Mouse (Mus musculus) retina, adult 2 months (tissue): Measurements from ENCODE around the gene Rasgef1a.

Experiments
- DNase-seq: peaks from one replicate; pipeline ENCODE4 v3.0.0-alpha.2; 2012; ENCODE audit warnings: low read depth, low spot score

The Rasgef1a gene

DNA sequence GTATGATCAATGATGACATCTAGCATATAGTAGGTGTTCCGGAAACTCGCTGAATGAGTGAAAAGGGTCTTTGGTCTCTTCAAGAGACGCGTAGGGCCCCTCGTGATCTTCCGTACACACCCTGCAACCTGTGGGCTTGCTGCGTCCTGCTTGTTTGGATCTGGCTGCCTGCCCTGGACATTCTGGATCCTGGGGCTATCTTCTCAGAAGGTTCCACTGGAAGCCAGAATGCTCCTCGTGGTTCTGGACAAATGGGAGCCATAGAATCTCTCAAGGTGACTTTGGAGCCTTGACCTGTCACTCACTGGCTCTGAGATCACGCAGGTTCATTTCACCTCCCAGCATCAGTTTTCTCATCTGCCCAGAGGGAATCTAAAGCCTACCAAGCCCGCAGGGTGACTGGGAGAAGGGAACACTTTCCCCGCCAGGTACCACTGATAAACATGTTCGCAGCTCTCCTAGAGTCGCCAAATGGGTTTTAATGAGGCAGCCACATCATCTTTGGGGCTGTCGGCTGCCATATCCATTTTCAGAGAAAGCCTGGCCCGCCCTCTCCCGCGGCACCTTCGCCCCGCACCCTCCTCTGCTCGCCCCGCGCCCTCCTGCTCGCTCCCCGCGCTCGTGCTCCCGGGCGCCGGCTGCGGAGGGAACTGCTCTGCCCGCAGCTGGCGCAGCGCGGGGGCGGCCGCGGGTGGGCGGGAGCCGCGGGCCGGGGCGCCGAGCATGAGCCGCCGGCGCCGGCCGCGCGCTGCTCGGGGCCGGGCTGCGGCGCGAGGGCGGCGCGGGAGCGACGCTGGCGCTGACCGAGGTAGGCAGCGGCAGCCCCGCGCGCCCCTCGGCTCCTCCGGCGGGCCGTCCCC, at the start of gene Rasgef1a:
TSS of gene Rasgef1a (plus strand) at position 683 of the 860 bp plus-strand sequence.
- DNase-seq, result no peak

DNA sequence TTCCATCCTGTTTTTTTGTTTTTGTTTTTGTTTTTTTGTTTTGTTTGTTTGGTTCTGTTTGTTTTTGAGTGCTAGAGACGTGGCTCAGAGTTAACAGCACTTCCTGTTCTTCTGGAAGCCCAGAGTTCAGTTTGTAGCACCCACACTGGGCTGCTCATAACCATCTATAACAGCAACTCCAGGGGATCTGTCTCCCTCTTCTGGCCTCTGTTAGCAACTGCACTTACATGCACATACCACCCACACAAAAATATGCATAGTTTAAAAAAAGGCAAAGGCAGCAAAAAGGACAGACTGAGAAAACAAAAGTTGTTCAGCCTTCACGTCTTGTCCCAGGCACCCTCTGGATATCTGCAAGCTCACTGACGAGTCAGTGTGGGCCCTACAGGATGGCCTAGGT, 48.0 kb upstream of the Rasgef1a start:
- no peak for DNase-seq

DNA sequence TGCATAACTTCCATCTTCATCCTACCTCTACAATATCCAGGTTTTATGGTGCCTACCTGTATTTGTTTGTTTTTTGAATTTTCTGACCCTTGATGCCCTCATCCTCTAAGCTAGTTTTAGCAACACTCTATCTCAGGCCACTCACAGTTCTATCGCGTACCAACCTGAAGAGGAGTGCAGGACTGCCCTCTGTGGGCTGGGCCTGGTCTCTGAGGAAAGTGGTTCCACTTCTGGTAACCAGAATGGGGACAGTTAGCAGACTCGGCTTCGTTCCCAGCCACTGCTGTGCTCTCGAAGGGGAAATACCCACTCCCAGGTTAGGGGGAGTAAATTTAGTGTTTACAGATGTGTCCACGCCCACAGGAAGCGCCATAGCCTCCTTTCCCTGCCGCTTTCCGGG, 44.5 kb upstream of the Rasgef1a start:
- no peak for DNase-seq

DNA sequence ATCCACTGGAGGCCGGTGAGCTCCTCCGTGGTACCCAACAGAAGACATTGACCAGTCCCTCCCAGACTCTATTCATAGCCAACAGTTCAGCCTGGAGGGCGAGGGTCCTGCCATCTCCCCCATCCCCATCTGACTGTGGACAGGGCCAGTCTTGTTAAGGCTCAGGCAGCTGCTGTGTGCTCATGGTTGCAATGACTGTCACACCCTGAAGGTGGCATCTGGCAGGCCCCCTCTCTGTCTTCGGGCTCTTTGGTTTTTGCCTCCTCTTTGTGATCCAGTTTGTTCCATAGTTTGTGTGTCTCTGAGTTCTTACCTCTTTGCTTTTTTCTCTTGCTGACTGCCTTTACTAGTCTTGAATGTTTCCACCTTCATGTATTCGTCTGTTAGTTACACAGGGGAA, 24.1 kb upstream of the Rasgef1a start:
- no peak for DNase-seq

DNA sequence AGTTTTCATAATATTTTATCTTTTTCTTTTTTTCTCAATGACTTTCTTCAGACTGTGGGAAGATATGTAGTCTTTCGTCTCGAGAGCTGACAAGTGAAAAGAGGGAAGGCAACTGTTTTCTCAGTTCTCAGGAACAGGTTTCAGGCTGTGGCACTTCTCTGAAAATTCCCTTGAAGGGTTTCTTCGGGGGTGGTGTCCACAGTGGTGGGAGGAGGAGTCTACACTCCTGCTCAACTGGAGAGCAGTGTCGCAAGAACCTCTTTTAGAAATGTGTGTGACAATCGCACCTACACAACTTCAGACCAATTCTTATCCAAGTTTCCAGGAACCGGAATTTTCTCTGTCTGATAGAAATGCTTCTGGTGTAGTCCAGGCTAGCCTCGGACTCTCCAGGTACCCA, 22.0 kb upstream of the Rasgef1a start:
- DNase-seq, result no peak

DNA sequence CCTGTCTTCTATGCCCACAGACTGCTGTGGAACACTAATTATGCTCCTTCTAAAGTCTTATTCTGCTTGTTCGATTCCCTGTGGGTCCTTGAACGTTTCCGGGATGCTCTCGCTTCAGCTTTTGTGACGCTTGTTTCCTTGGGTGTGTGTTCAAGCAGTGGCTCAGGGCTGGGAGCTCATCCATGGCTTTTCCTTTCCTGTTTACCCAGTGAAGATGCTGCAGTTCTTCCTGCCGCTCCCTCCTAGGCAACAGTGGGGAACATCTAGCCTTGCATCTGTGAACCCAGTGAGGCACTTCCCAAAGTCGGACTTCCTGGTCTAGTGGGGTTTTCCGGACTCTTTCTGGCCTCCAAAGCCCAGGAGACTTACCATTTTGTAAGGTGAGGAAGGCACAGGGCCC, 20.6 kb upstream of the Rasgef1a start:
- no peak for DNase-seq

DNA sequence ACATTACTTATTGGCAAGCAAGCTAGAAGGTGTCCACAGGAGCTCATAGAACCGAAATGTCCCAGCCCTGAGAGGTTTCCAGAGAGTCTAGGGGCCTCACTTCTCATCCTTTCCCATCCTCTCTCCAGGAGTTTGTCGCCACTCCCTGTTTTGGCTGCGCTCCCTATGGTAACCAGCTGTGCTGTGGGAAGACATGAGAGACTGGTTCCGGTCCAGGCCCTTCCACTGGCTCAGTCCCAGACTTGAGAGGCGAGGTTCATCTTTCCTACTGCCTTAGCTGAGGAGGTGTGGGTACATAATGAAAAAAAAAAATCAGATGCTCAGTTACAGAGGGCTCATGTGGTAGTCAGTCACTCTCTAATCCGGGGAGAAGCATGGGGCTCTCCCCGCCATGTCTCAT, 19.9 kb upstream of the Rasgef1a start:
- DNase-seq, result no peak

DNA sequence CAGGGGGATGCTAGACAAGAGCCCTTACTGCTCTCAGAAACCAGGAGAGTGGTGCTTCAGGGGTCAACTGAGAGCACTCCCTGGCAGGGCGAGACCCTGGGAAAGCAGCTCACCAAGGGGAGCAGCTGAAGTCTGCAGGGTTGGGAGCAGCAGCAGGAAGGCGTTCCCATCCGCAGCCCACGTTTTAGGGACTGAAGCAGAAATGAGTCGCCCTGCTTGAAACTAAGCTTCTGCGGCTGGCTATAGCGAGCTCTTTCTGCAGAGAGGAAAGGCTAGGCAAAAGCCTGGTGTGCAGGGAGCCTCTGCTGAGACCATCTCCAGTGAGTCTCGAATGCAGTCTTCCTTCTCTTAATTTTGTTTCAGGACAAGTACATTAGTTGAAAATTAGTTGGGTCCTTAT, 19.3 kb upstream of the Rasgef1a start:
- no peak for DNase-seq

DNA sequence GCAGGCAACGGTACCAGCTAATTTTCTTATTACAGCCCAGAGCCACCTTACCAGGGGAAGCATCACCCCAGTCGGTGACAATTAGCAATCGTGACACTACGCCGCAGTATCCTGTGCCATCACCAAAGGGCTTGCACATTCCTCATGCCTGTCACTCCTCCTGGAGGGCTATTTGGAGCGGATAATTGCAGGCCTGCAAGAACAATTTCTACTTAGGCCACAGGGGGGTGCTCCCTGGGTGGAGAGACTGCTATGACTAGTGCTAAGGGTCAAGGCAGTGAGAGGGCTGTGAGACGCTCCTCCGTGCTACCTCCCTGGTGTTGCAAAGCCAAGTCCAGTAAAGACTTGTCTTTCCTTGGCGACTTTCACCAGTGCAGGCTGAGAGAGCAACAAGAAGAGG, 16.1 kb upstream of the Rasgef1a start:
- no peak for DNase-seq

DNA sequence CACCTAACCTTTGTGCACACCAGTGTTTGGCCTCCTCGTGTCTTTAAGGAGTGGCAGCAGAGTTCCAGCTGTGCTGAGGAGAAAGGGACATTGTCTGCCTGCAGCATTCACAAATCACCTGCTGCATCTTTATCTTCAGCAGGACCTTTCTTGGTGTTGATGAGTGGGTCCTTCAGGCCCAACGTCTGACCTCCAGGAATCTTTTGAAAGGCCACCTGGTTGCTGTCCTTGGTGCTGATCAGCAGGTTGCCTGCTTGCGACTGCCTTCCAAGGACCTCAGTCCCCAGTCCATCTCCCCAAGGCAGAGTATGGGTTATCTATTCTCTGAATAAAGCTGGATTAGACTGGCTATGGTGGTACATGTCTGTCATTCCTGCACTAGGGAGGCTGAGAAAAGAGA, 10.0 kb upstream of the Rasgef1a start:
- DNase-seq, result no peak

DNA sequence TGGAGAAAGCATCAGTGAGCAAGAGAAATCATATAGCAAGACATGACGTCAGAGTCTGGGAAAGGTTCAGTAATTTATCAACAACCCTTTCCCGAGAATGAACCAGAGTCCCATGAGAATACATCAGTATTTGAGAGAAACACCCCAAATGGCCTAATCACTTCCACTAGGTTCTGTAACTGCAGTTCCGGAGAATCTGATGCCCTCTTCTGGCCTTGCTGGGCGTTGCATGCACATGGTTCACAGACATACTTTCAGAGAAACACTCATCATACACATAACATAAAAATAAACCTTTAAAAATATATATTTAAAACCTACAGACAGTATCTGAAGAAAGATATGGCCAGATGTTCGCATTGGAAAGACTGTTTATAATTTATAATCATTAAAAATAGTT, 3.9 kb upstream of the Rasgef1a start:
- no peak for DNase-seq

DNA sequence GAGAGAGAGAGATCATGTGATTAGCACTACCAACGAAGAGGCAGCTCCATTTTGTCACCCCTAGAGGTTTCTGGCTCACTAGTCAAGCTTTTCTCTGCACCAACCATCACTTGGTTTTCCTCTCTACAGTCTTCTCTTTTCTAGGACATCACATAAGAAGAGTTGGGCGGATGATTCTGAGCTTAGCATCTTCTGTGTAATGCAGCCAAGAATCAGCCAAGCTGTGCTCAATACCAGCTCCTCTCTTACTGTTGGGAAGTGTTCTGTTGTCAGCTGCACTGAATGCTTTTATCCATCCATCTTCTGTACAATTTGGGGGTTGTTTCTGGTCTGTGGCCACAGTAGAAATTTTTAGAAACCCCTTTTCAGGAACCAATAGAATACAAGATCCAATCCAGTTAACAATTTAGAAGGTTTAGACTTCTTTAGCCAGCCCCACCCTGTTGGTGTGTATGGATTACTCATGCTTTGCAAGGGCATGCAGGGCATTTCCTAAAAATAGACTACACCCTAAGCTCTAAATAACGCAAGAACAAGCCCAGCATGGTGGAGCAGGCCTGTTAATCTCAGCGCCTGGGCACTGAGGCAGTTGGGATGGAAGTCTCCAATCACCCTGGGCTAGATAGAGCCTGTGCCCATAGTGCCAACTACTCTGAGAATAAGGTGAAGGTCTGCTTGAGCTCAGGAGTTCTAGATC, 3.2 kb upstream of the Rasgef1a start:
- no peak for DNase-seq

DNA sequence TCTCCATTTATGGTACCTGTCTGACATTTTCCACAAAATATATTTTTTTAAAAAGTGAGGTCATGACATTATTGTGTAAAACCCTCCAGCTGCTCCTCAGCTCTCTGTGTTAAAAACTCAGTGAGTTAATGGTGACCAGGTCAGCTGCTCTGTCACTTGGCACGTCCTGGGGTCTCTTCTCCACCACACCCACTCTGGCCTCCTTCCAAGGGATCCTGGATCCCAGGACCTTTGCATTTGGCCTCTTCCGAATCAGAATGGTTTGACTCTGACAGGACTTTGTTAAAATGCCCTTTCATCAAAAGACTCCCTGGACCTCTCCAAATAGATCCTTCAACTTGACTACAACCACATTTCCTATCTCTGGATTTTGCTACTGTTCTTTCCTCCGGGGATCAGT, 982 bp upstream of the Rasgef1a start:
- DNase-seq, result no peak

DNA sequence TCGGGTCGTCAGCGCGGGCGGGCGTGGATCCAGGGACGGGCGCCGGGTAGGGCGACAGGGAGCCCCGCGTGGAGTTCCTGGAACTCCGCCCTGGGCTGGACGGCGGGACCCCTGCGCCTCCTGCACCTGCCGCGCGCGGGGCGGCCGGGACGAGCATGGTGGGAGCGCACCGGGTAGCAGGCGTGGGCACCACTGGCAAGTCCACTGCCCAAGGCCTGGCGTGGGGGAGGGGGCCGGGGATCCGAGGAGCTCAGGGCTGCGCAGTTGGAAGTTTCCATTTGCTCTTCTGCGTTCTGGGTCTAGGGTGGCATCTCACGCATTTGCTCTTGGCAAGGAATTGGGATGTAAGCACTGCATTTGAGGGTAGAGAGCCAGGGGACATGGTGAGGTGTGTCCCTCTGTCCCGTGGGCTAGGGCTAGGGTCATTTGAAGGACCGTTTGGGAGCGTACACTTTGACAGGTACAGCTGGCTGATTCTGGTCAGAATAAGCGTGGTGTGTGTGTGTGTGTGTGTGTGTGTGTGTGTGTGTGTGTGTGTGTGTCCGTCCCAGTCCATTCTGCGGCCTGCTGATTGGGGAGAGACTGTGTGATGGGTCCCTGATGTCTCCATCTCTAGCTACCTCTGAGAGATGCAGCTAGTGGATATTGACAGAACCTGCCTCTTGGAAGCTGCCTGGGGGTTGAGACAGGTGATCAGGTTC, 528 bp downstream of the Rasgef1a start:
- no peak for DNase-seq

DNA sequence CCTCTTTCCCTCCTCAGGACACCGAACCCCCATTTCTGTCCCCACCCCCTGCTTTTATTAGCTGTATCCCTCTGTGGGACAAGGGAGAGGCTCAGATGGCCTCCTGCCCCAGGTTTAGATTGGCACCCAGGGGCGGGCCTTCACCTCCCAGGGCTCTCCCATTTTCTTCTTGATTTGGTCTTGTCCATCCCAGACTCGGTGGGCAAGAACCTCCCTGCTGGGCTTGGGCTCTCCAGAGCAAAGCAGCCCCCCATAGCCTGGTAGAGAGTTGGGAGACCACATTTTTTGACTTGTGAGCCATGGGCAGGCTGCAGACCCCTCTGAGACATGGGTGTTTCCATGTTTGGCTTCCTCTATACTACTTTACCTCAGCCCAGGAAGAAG, 1.1 kb downstream of the Rasgef1a start:
- DNase-seq, result no peak

DNA sequence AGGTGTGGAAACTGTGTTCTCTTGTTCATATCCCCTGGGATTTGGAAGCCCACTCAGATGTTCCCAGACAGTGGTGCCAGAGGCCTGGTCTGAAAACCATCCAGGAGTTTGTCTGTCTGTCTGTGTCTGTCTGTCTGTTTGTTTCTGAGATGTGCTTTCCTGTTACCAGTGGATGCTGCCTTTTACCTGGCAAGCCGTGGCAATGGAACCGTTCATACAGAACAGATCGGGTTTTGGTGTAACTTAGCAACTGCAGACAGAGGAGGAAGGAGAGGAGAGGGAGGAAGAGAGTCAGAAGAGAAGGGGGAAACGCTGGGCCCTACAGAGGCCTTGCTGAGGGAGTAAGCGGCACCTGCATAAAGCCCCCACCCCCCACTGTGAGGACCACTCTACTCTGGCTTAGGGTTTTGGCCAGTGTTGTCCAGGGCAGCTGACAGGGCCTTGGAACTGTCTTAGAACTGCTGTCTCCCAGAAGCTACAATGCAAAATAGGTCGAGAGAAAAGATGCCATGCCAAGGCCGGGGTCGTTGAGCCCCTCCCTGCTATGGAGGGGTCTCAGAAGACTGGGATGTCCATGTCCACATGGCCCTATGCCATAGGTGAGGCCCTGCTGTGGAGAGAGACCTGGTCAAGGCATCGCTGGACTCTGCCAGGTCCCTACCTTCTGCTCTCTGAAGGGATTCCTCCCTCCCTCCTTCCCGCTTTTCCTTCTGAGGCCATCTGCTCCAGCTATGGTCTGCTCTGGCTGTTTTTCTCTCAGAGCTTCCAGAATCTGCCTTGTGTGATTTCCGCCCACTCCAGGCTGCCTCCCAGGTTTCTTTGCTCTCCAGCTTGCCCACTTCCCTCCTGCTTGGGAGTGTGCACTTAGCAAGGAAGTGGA, 2.0 kb downstream of the Rasgef1a start:
- DNase-seq, result no peak

DNA sequence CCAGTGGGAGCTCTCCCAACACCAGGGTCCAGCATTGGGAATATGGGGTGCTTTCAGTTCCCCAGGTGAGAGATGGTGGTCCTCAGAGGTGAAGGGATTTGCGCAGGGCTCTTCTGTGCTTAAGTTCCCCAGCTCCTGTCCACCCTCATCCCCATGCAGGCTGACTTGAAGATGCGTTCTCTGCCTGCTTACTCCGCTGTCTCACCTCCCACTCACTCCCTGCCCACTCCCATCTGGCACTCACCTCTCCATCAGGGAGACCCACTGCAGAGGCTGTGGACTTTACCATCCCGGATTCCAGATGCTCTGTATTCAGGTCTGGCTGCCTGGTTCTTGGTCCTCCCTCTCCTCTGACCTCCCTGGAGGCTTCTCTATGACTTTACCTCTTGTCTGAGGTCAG, 3.6 kb downstream of the Rasgef1a start:
- no peak for DNase-seq

DNA sequence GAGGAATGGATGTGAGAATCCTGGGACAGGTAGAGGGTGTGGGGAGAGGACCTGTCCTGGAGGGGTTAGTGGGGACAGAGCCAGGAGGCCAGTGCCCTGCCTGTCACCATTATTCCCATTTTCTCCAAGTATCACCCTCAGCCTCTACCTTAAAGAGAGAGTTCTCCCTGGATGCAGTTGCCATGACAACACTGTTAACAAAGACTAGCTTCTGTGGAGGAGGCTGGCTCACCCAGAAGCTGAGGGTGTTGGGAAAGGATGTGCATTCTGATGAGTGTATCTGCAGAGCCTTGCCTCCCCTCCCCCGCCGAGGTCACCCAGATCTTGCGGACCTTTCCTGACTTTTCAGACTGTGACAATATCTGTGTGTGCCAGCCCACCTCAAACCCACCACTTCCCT, 4.7 kb downstream of the Rasgef1a start:
- no peak for DNase-seq

DNA sequence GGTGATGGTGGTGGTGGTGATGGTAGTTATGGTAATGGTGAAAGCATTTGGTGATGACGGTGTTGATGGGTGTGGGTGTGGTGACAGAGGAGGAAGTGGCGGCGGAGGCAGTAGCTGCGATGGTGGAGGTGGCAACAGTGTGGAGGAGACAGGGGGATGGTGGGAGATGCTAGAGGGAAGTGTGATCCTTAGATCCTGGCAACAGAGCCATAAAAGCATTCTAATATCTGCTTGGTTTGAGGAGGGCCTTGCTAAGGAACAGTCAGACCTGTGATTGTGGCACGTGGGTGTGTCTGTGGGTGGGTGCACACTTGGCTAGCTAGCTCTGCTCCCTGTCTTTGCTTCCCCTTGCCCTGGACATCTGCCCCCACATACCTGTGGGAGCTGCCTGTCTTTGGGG, 7.4 kb downstream of the Rasgef1a start:
- no peak for DNase-seq

DNA sequence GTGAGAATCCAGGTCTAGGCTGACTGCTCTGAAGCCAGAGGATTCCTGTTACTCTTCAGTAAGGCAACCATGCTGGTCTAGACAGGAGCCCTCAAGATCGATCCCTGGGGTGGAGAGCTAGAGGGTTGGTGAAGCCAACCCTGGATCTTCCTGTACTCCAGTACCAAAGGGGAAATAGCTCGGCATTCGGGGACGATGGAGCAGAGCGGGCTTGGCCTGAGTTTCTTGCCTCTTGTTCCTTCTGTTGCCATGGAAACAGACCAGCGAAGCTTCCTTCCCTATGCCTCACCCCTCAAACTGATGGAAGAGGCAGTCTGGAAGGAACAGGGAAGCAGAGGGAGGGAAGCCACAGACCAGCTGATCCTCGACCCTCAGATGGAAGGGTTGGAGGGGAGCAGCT, 8.3 kb downstream of the Rasgef1a start:
- DNase-seq, result no peak

DNA sequence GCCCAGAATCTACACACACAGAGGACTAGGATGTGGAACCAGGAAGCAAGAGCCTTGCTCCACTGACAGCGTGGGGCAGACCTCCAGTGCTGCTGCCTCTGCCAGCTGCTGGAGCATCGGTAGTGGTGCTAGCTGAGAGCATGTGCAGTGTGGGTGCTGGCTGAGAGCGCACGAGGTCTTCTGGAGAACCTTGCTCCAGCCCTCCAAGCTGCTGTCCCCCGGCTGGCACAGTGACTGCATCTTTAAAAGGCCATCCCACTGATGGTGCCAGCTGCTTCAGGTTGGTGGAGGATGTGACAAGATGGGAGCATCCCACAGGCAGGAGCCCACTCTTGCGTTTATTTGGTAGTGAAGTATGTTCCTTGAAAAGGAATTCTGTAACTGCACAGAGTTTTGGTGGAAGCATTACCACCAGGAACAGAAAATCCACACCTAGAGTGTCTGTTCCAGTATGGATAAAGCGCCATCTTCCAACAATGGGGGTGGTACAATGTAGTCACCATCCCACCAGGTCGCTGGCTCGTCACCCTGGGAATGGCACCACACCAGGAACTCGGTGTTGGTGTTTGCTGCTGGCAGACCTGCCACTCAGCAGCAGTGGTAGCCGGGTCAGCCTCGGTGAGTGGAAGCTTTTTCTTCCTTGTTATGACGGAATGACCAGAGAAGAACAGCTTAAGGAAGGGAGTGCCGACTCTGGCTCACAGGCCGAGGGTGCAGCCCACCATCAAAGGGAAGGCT, 11.8 kb downstream of the Rasgef1a start:
- DNase-seq, result no peak
